Mouse (Mus musculus) embryonic facial prominence, embryonic 15.5 days (tissue): ENCODE data around the gene Anxa4. TPM values are rescaled to one million over a fixed set of nuclear protein-coding genes. Genes with fewer than 3 reads are reported as not detected.

Source experiments
- ATAC-seq: fragments of 200-750 bp; cut with Nextera tagmentation; 2 replicates; pipeline ENCODE4 v1.8.0; 2017; ENCODE audit warnings: low read depth, moderate TSS enrichment; ENCODE audit not compliant: insufficient number of reproducible peaks, low FRiP score, low TSS enrichment
- H3K27ac ChIP-seq: fragments of 300-500 bp; sonication (generic); replicated peaks from 2 replicates; pipeline ENCODE4 v1.5.1; 2015; ENCODE audit warnings: mild to moderate bottlenecking, inconsistent platforms
- H3K27me3 ChIP-seq: fragments of 300-500 bp; sonication (generic); 2 replicates; pipeline ENCODE4 v1.6.1; 2015; ENCODE audit warnings: inconsistent platforms
- H3K36me3 ChIP-seq: fragments of 300-500 bp; sonication (generic); 2 replicates; pipeline ENCODE4 v1.6.1; 2015; ENCODE audit warnings: mild to moderate bottlenecking, inconsistent platforms
- H3K4me1 ChIP-seq: fragments of 300-500 bp; sonication (generic); 2 replicates; pipeline ENCODE4 v1.6.1; 2015; ENCODE audit warnings: inconsistent platforms
- H3K4me2 ChIP-seq: fragments of 300-500 bp; sonication (generic); replicated peaks from 2 replicates; pipeline ENCODE4 v1.6.1; 2015; ENCODE audit warnings: mild to moderate bottlenecking, inconsistent platforms
- H3K4me3 ChIP-seq: fragments of 300-500 bp; sonication (generic); replicated peaks from 2 replicates; pipeline ENCODE4 v1.5.1; 2015; ENCODE audit warnings: mild to moderate bottlenecking, inconsistent platforms
- H3K9ac ChIP-seq: fragments of 300-500 bp; sonication (generic); 2 replicates; pipeline ENCODE4 v1.6.1; 2015; ENCODE audit warnings: inconsistent platforms
- H3K9me3 ChIP-seq: fragments of 300-500 bp; sonication (generic); replicated peaks from 2 replicates; pipeline ENCODE4 v1.6.1; 2016; ENCODE audit warnings: inconsistent platforms
- WGBS: fragments of 180-500 bp; shearing (Covaris S2); methylation state at CpG from one replicate; pipeline ENCODE4 v1.1.7; 2015; 5-methylcytosine and 5-hydroxymethylcytosine counted together
- polyA plus RNA-seq: library from polyadenylated mRNA; unstranded; fragments of >200 nt; fragmentation: Nextera tagmentation; extraction: Ambion mirVana; gene quantifications from 2 replicates; pipeline ENCODE4 v1.2.1, GENCODE M21; 2015

Gene Anxa4
- polyA plus RNA-seq, 1 experiment from 2014 or later = 50.7 TPM

GRCm38 (mm10) chr6:86708072-86708774, 85.2 kb downstream of the Anxa4 start:
- H3K4me3 ChIP-seq = no peak overlapping the region
- H3K4me1 ChIP-seq = no peaks in the 10 kb centered on the region
- no peak overlapping the region for H3K9ac ChIP-seq
- no peak overlapping the region for H3K27ac ChIP-seq
- ATAC-seq = no peak
- H3K36me3 ChIP-seq = peaks cover 42% of the 10 kb centered on the region
- no peaks in the 10 kb centered on the region for H3K27me3 ChIP-seq
- H3K9me3 ChIP-seq = no peaks in the 10 kb centered on the region
- H3K4me2 ChIP-seq = no peak overlapping the region
- whole genome bisulfite sequencing = 89% methylated on average over 4 of the region's 4 CpGs

- 88% methylated on average over 9 of the region's 9 CpGs for WGBS
- Histone ChIP-seq H3K4me3 (no peak overlapping the region), H3K9ac (no peak overlapping the region), H3K4me1 (no peaks in the 10 kb centered on the region), H3K36me3 (peaks cover 74% of the 10 kb centered on the region), H3K4me2 (no peak overlapping the region), H3K9me3 (no peaks in the 10 kb centered on the region), H3K27ac (no peak overlapping the region), H3K27me3 (no peaks in the 10 kb centered on the region)
- no peak for ATAC-seq
Observed at GRCm38 (mm10) chr6:86702577-86702976, 90.8 kb downstream of the Anxa4 start.

DNA sequence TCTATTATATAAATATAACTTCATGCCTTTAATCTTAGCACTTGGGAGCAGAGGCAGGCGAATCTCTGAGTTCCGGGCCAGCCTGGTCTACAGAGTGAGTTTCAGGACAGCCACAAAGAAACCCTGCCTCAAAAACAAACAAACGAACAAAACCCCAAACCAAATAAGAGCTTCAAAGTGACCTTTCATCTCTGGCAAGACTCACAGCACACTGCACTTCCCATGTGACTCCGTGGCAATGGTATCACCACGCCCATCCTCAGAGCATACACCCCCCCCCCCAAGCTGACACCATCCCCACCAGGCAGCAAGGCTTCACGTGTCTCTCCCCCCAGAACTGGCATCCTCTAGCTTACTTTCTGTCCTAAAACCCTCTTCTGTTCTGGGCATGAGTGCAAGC, 95.5 kb downstream of the Anxa4 start:
- no peaks in the 10 kb centered on the region for H3K27me3 ChIP-seq
- no peaks in the 10 kb centered on the region for H3K9me3 ChIP-seq
- no peak overlapping the region for H3K9ac ChIP-seq
- no peak overlapping the region for H3K27ac ChIP-seq
- peaks cover 81% of the 10 kb centered on the region for H3K36me3 ChIP-seq
- no peak for ATAC-seq
- H3K4me2 ChIP-seq = no peak overlapping the region
- H3K4me1 ChIP-seq = no peaks in the 10 kb centered on the region
- H3K4me3 ChIP-seq = no peak overlapping the region
- 80% methylated on average over 6 of the region's 6 CpGs for WGBS

DNA sequence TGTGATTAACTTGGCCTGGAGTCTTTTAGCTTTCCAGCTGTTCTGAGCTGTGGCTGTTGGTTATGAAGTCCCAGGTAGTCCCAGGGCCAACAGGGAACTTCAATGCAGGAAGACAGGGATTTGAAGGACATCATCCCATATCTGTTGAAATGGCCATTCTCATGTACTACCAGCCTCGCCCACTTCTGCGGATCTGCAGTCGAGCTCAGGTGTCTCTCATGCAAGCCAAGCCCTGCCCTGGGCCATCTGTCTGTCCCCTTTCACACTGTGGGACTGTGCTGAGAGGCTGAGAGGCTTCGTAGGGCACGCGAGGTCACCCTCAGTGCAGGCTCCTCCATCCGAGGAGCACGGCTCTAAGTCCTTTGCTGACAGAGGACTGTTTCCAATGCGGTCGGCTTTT, 97.2 kb downstream of the Anxa4 start:
- H3K36me3 ChIP-seq = peaks cover 68% of the 10 kb centered on the region
- no peak overlapping the region for H3K27ac ChIP-seq
- H3K27me3 ChIP-seq = no peaks in the 10 kb centered on the region
- no peak overlapping the region for H3K4me2 ChIP-seq
- H3K4me3 ChIP-seq = no peak overlapping the region
- H3K4me1 ChIP-seq = no peaks in the 10 kb centered on the region
- no peaks in the 10 kb centered on the region for H3K9me3 ChIP-seq
- H3K9ac ChIP-seq = no peak overlapping the region
- no peak for ATAC-seq
- 86% methylated on average over 10 of the region's 10 CpGs for WGBS

DNA sequence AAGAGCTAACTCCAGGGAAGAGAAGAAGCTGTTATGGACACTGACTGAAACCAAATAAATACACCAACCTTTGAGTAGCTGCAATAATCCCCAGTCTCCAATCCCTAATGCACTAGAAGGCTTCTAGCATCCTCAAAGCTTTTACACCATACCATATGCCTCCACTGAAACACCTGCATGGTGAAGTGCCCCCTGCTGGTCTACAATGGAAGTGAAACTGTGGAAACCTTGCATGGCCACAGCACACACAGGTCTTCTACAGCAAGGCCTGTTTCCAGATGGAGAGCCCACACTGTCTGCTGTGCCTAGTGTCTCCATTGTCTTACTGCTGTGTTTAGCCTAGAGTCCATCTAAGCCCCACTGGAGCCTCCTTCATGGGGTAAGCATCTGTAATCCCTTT, 98.9 kb downstream of the Anxa4 start:
- ATAC-seq = no peak
- H3K36me3 ChIP-seq = peaks cover 65% of the 10 kb centered on the region

DNA sequence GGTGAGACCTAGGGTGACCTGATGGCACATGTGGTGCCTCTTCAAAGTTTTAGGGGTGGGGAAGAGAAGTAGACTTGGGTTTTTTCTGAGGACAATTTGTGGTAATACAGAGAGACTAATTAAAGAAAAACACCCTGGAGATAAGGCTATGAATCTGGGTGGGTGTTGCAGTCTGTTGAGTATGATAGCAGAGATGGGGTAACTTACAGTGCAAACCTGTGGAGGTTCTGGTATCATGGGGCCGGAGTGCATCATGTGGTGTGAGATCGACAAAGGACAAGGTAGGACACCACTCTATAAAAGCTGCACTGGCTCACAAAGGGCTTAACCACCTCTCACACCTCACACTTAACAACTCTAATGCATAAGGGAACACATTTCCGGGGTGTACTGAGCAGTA, 103.7 kb downstream of the Anxa4 start:
- H3K4me1 ChIP-seq = 0 out of 2 replicates have a peak, but pooled peaks cover 3% of the 10 kb centered on the region
- 92% methylated on average over 3 of the region's 3 CpGs for whole genome bisulfite sequencing
- no peak overlapping the region for H3K27ac ChIP-seq
- no peaks in the 10 kb centered on the region for H3K27me3 ChIP-seq
- H3K9ac ChIP-seq = no peak overlapping the region
- ATAC-seq = no peak
- H3K9me3 ChIP-seq = no peaks in the 10 kb centered on the region
- no peak overlapping the region for H3K4me3 ChIP-seq
- H3K36me3 ChIP-seq = peaks cover 24% of the 10 kb centered on the region
- no peak overlapping the region for H3K4me2 ChIP-seq

More for the DNA sequence above, 98.9 kb downstream of the Anxa4 start:
- H3K9me3 ChIP-seq = no peaks in the 10 kb centered on the region
- no peaks in the 10 kb centered on the region for H3K27me3 ChIP-seq
- no peak overlapping the region for H3K9ac ChIP-seq
- no peak overlapping the region for H3K27ac ChIP-seq
- H3K4me2 ChIP-seq = no peak overlapping the region
- no peaks in the 10 kb centered on the region for H3K4me1 ChIP-seq
- no peak overlapping the region for H3K4me3 ChIP-seq

DNA sequence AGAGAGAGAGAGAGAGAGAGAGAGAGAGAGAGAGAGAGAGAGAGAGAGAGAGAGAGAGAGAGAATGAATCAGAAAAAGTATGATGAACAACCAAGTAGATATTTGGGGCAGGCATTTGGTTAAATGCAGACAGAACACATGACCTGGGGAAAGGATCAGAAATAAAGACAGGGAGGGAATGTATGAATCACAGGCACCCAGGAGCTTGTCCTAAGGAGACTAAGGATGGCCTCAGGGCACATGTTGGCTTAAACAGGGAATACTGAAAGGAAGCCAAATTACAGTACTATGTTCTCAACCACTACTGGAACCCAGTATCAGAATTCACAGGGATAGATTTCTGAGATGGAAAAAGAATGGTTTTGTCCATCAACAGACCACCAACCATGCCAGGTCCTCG, 106.4 kb downstream of the Anxa4 start:
- no peak for ATAC-seq
- 67% methylated on average over 1 of the region's 1 CpGs for WGBS
- H3K4me3 ChIP-seq = no peak overlapping the region
- H3K27ac ChIP-seq = no peak overlapping the region
- H3K9me3 ChIP-seq = no peaks in the 10 kb centered on the region
- H3K27me3 ChIP-seq = no peaks in the 10 kb centered on the region
- no peak overlapping the region for H3K4me2 ChIP-seq
- H3K4me1 ChIP-seq = peaks cover 12% of the 10 kb centered on the region; the same call in 1 of the 2 replicates
- H3K36me3 ChIP-seq = peaks cover 25% of the 10 kb centered on the region
- no peak overlapping the region for H3K9ac ChIP-seq

Other genes with a start within 250 kb of the Anxa4 start
- 318 and 378 TPM in 2 replicates for gene Asprv1, start 165.4 kb downstream of the Anxa4 start, polyA plus RNA-seq
- 16.4 TPM in 2 replicates for gene Mxd1, start 124.4 kb downstream of the Anxa4 start, polyA plus RNA-seq
- gene Snrnp27, start 109.1 kb downstream of the Anxa4 start, polyA plus RNA-seq = 103 and 114 TPM in 2 replicates
- gene Gmcl1, start 60.2 kb downstream of the Anxa4 start, polyA plus RNA-seq = 33.7 and 40.1 TPM in 2 replicates
- gene Aak1, start 55.9 kb upstream of the Anxa4 start, polyA plus RNA-seq = 15.2 and 16.7 TPM in 2 replicates
- 90.6 and 95.3 TPM in 2 replicates for gene Nfu1, start 215.7 kb upstream of the Anxa4 start, polyA plus RNA-seq
- gene Gfpt1, start 249.3 kb upstream of the Anxa4 start, polyA plus RNA-seq = 19.0 and 20.4 TPM in 2 replicates